Mouse (Mus musculus) liver, adult 2 months (tissue): ENCODE results near the gene Mansc1. TPM values are rescaled to one million over a fixed set of nuclear protein-coding genes. Genes with fewer than 3 reads are reported as not detected.

Source experiments
- DNase-seq: peaks from one replicate; pipeline ENCODE4 v3.0.0-alpha.2; 2011; ENCODE audit warnings: low read depth, low spot score; ENCODE audit errors: extremely low read depth
- H3K27ac ChIP-seq: fragments of 200-500 bp; replicated peaks from 2 replicates; pipeline ENCODE4 v1.5.1; 2012; ENCODE audit warnings: low read depth, mild to moderate bottlenecking, control low read depth, inconsistent platforms, low read length; ENCODE audit not compliant: insufficient read depth
- H3K27me3 ChIP-seq: fragments of 200-500 bp; 2 replicates; pipeline ENCODE4 v1.6.1; 2012; ENCODE audit warnings: mild to moderate bottlenecking, moderate library complexity, low read length, inconsistent platforms; ENCODE audit not compliant: control insufficient read depth, insufficient read depth
- H3K36me3 ChIP-seq: fragments of 200-500 bp; 2 replicates; pipeline ENCODE4 v1.6.1; 2012; ENCODE audit warnings: low read length, inconsistent platforms; ENCODE audit not compliant: control insufficient read depth, insufficient read depth
- H3K4me1 ChIP-seq: fragments of 200-500 bp; 2 replicates; pipeline ENCODE4 v1.6.1; 2011; ENCODE audit warnings: low read length; ENCODE audit not compliant: control insufficient read depth, insufficient read depth
- H3K4me3 ChIP-seq: fragments of 200-500 bp; 2 replicates; pipeline ENCODE4 v1.5.1; 2011; ENCODE audit warnings: low read depth, mild to moderate bottlenecking, control low read depth, low read length, moderate library complexity; ENCODE audit not compliant: insufficient read depth
- H3K79me2 ChIP-seq: fragments of 200-500 bp; 2 replicates; pipeline ENCODE4 v1.6.1; 2012; ENCODE audit warnings: inconsistent platforms, mild to moderate bottlenecking, low read length, moderate library complexity; ENCODE audit not compliant: control insufficient read depth, insufficient read depth
- H3K9ac ChIP-seq: fragments of 200-500 bp; 2 replicates; pipeline ENCODE4 v1.6.1; 2012; ENCODE audit warnings: low read depth, mild to moderate bottlenecking, control low read depth, inconsistent platforms, low read length
- CTCF ChIP-seq: fragments of 200-500 bp; IDR thresholded peaks from 2 replicates; pipeline ENCODE4 v1.5.1; 2011; ENCODE audit warnings: low read depth, low read length, control low read depth
- POLR2A ChIP-seq: fragments of 200-500 bp; IDR thresholded peaks from 2 replicates; pipeline ENCODE4 v1.6.1; 2011; ENCODE audit warnings: low read length, control low read depth; ENCODE audit not compliant: insufficient read depth; ENCODE audit errors: extremely low read depth
- WGBS: fragments of 180-500 bp; shearing (Covaris S2); methylation state at CpG from one replicate; pipeline ENCODE4 v1.1.7; 2018; 5-methylcytosine and 5-hydroxymethylcytosine counted together
- polyA plus RNA-seq: library from polyadenylated mRNA; depleted of rRNA; stranded (reverse); fragments of >200 nt; gene quantifications from 2 replicates; pipeline ENCODE4 v1.2.3, GENCODE M21; 2012
- total RNA-seq: library from RNA; depleted of rRNA; stranded (reverse); fragments of >200 nt; gene quantifications from 2 replicates; pipeline ENCODE4 v1.2.3, GENCODE M21; 2014

Gene Mansc1
- total and polyA plus RNA-seq, 2 experiments = 0.70 to 1.0 TPM

DNA sequence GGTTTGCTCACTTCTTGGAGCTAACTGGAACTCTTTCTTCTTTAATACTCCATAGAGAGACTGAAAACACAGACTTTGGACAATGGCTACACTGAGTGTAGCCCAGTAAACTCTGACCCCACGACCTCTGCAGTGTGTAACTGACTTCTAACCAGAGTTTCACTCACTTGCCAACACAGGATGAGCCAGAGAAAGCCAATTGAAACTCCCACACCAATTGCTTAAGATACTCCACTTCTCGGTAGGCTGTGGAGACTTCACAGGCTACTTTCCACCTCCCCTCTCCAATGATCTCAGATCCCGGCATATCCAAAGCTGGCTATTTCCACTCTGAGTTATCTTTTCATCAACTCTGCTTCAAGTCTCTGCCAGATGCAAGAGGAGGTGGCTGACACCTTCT, 30.5 kb downstream of the Mansc1 start:
- WGBS = 16% methylated on average over 3 of the region's 3 CpGs
- peak; percentile 96 for DNase-seq
- no peaks in the 10 kb centered on the region for H3K79me2 ChIP-seq
- no peaks in the 10 kb centered on the region for H3K36me3 ChIP-seq
- H3K4me1 ChIP-seq = peaks cover 5% of the 10 kb centered on the region
- H3K9ac ChIP-seq = no peak overlapping the region
- H3K27ac ChIP-seq = peak overlapping the region; percentile 37
- H3K27me3 ChIP-seq = no peaks in the 10 kb centered on the region
- no peak overlapping the region for H3K4me3 ChIP-seq
- TF ChIP-seq CTCF (no peak), POLR2A (no peak)

DNA sequence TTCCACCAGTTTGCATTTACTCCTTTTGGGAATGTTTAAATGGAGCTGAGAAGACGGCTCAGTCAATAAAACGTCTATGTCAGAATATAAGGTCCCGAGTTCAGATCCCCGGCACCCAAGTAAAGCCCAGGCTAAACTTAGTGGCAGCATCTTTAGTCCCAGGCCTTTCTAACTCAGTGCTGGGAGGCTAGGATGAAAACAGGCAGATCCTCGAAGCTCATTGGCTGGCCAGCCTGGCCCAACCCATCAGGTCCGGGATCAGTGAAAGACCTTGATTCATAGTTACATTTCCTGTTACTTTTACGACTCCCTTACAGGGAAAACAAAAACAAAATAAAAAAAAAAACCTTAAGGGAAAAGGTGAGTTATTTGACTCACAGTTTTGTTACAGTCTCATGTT, 31.2 kb downstream of the Mansc1 start:
- Histone ChIP-seq H3K9ac (no peak overlapping the region), H3K27me3 (no peaks in the 10 kb centered on the region), H3K36me3 (no peaks in the 10 kb centered on the region), H3K4me3 (no peak overlapping the region), H3K4me1 (peaks cover 5% of the 10 kb centered on the region), H3K79me2 (no peaks in the 10 kb centered on the region), H3K27ac (peak overlapping the region; percentile 37)
- WGBS = 57% methylated on average over 7 of the region's 7 CpGs
- no peak for TF ChIP-seq CTCF
- TF ChIP-seq POLR2A = no peak
- DNase-seq = no peak

- H3K4me3 ChIP-seq = no peak overlapping the region
- TF ChIP-seq CTCF = no peak
- no peak for TF ChIP-seq POLR2A
- WGBS = 33% methylated on average over 1 of the region's 1 CpGs
- H3K27ac ChIP-seq = no peak overlapping the region
- H3K79me2 ChIP-seq = no peaks in the 10 kb centered on the region
- H3K36me3 ChIP-seq = no peaks in the 10 kb centered on the region
- no peak for DNase-seq
- no peaks in the 10 kb centered on the region for H3K27me3 ChIP-seq
- peaks cover 6% of the 10 kb centered on the region for H3K4me1 ChIP-seq
- H3K9ac ChIP-seq = no peak overlapping the region
Measured at GRCm38 (mm10) chr6:134599239-134599638, 33.0 kb downstream of the Mansc1 start.

DNA sequence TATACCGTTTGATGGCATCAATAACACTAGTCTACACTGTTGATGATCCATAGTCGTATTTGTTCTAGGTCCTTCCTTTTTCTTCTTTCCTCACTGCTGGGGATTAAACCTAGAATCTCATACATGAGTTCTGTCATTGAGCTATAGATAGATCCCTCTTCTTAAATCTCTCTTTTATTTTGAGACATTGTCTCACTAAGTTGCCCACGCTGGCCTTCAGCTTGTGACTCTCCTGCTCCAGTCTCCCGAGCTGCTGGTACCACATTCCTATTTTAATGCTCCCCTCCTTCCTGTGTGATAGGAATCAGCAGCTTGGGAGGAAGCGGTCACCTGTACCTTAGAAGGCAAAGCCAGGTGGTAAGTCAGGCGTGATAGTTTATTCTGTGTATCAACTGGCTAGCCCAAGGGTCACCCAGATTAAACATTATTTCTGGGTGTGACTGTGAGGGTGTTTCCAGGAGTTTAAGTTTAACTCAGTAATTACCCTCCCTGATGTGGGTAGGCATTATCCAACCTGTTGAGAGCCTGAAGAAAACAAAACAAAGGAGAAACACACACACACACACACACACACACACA, 34.5 kb downstream of the Mansc1 start:
- Histone ChIP-seq H3K36me3 (no peaks in the 10 kb centered on the region), H3K79me2 (no peaks in the 10 kb centered on the region), H3K4me3 (no peak overlapping the region), H3K27ac (no peak overlapping the region), H3K27me3 (no peaks in the 10 kb centered on the region), H3K9ac (no peak overlapping the region), H3K4me1 (peaks cover 6% of the 10 kb centered on the region)
- TF ChIP-seq POLR2A = no peak
- no peak for TF ChIP-seq CTCF
- peak; percentile 82 for DNase-seq
- WGBS = 51% methylated on average over 6 of the region's 6 CpGs

- no peaks in the 10 kb centered on the region for H3K36me3 ChIP-seq
- WGBS = 69% methylated on average over 21 of the region's 21 CpGs
- peaks cover 4% of the 10 kb centered on the region for H3K4me1 ChIP-seq
- no peak overlapping the region for H3K27ac ChIP-seq
- no peaks in the 10 kb centered on the region for H3K79me2 ChIP-seq
- TF ChIP-seq POLR2A = no peak
- TF ChIP-seq CTCF = no peak
- no peak for DNase-seq
- H3K9ac ChIP-seq = no peak overlapping the region
- no peaks in the 10 kb centered on the region for H3K27me3 ChIP-seq
- no peak overlapping the region for H3K4me3 ChIP-seq
Measured at GRCm38 (mm10) chr6:134594569-134595442, 37.5 kb downstream of the Mansc1 start.

GRCm38 (mm10) chr6:134591614-134592013, 40.7 kb downstream of the Mansc1 start:
- Histone ChIP-seq H3K4me1 (peaks cover 2% of the 10 kb centered on the region; the same call in 1 of the 2 replicates), H3K27me3 (no peaks in the 10 kb centered on the region), H3K36me3 (no peaks in the 10 kb centered on the region), H3K79me2 (no peaks in the 10 kb centered on the region), H3K9ac (no peak overlapping the region), H3K27ac (no peak overlapping the region), H3K4me3 (no peak overlapping the region)
- 85% methylated on average over 2 of the region's 2 CpGs for WGBS
- TF ChIP-seq POLR2A = no peak
- no peak for DNase-seq
